Mouse (Mus musculus) kidney, embryonic 14.5 days (tissue): ENCODE data around the gene Syngr4. TPM values are rescaled to one million over a fixed set of nuclear protein-coding genes. Genes with fewer than 3 reads are reported as not detected.

Experiments
- ATAC-seq: fragments of 200-750 bp; cut with Nextera tagmentation; 2 replicates; pipeline ENCODE4 v1.8.0; 2017; ENCODE audit warnings: moderate number of reproducible peaks, mild to moderate bottlenecking, moderate TSS enrichment, moderate library complexity; ENCODE audit not compliant: low FRiP score, low TSS enrichment
- H3K27ac ChIP-seq: fragments of 300-500 bp; sonication (generic); 2 replicates; pipeline ENCODE4 v1.5.1; 2014; ENCODE audit warnings: low read depth, mild to moderate bottlenecking, low read length, moderate library complexity, mixed read lengths
- H3K27me3 ChIP-seq: fragments of 300-500 bp; sonication (generic); 2 replicates; pipeline ENCODE4 v1.6.1; 2014; ENCODE audit warnings: mild to moderate bottlenecking, low read length; ENCODE audit not compliant: control insufficient read depth, insufficient read depth
- H3K36me3 ChIP-seq: fragments of 300-500 bp; sonication (generic); 2 replicates; pipeline ENCODE4 v1.6.1; 2014; ENCODE audit warnings: low read length, mixed read lengths; ENCODE audit not compliant: control insufficient read depth, insufficient read depth
- H3K4me1 ChIP-seq: fragments of 300-500 bp; sonication (generic); 2 replicates; pipeline ENCODE4 v1.6.1; 2014; ENCODE audit warnings: low read length, mixed read lengths; ENCODE audit not compliant: control insufficient read depth, insufficient read depth
- H3K4me2 ChIP-seq: fragments of 300-500 bp; sonication (generic); replicated peaks from 2 replicates; pipeline ENCODE4 v1.6.1; 2014; ENCODE audit warnings: low read depth, mild to moderate bottlenecking, low read length
- H3K4me3 ChIP-seq: fragments of 300-500 bp; sonication (generic); 2 replicates; pipeline ENCODE4 v1.5.1; 2014; ENCODE audit warnings: mild to moderate bottlenecking, low read length
- H3K9ac ChIP-seq: fragments of 300-500 bp; sonication (generic); 2 replicates; pipeline ENCODE4 v1.6.1; 2014; ENCODE audit warnings: low read depth, mild to moderate bottlenecking, low read length, moderate library complexity
- H3K9me3 ChIP-seq: fragments of 300-500 bp; sonication (generic); 2 replicates; pipeline ENCODE4 v1.6.1; 2016; ENCODE audit warnings: low read length; ENCODE audit not compliant: control insufficient read depth
- WGBS: fragments of 180-500 bp; shearing (Covaris S2); extraction: QIAGEN DNeasy Blood & Tissue Kit; methylation state at CpG from one replicate; pipeline ENCODE4 v1.1.7; 2014; 5-methylcytosine and 5-hydroxymethylcytosine counted together
- polyA plus RNA-seq: library from polyadenylated mRNA; unstranded; fragments of >200 nt; fragmentation: Nextera tagmentation; extraction: Ambion mirVana; gene quantifications from 2 replicates; pipeline ENCODE4 v1.2.1, GENCODE M21; 2014

The Syngr4 gene
- polyA plus RNA-seq, 1 experiment from 2014 or later = 2.1 TPM

GRCm38 (mm10) chr7:45842950-45843744 is 53.4 kb downstream of the Syngr4 start:
- H3K4me2 ChIP-seq = no peak overlapping the region
- no peak overlapping the region for H3K4me3 ChIP-seq
- 88% methylated on average over 10 of the region's 10 CpGs for WGBS
- H3K36me3 ChIP-seq = no peaks in the 10 kb centered on the region
- no peak overlapping the region for H3K27ac ChIP-seq
- H3K9me3 ChIP-seq = no peaks in the 10 kb centered on the region
- no peak overlapping the region for H3K9ac ChIP-seq
- no peaks in the 10 kb centered on the region for H3K27me3 ChIP-seq
- no peaks in the 10 kb centered on the region for H3K4me1 ChIP-seq
- no peak for ATAC-seq

Other genes with a start within 250 kb of the Syngr4 start
- gene Fut2, start 230.3 kb downstream of the Syngr4 start, polyA plus RNA-seq = 0.26 and 0.31 TPM in 2 replicates
- gene Ntn5, start 212.7 kb downstream of the Syngr4 start, polyA plus RNA-seq = 0.20 and 0.27 TPM in 2 replicates
- 0.17 and 0.28 TPM in 2 replicates for gene Sec1, start 202.3 kb downstream of the Syngr4 start, polyA plus RNA-seq
- gene Car11, start 196.9 kb downstream of the Syngr4 start, polyA plus RNA-seq = 6.9 and 11.9 TPM in 2 replicates
- gene Dbp, start 191.6 kb downstream of the Syngr4 start, polyA plus RNA-seq = 6.6 and 7.7 TPM in 2 replicates
- 1,328 and 1,679 TPM in 2 replicates for gene Rpl18, start 181.3 kb downstream of the Syngr4 start, polyA plus RNA-seq
- 16.8 and 23.9 TPM in 2 replicates for gene Sphk2, start 178.7 kb downstream of the Syngr4 start, polyA plus RNA-seq
- 1.2 and 2.1 TPM in 2 replicates for gene Fam83e, start 175.5 kb downstream of the Syngr4 start, polyA plus RNA-seq
- 0.29 TPM in 1 of 2 replicates, not detected in the other for gene Spaca4, start 170.9 kb downstream of the Syngr4 start, polyA plus RNA-seq
- gene Lmtk3, start 113.0 kb downstream of the Syngr4 start, polyA plus RNA-seq = 2.8 and 4.2 TPM in 2 replicates
- gene Sult2b1, start 112.0 kb downstream of the Syngr4 start, polyA plus RNA-seq = 3.2 and 3.8 TPM in 2 replicates
- 109 and 111 TPM in 2 replicates for gene Cyth2, start 82.1 kb downstream of the Syngr4 start, polyA plus RNA-seq
- 1.2 and 1.3 TPM in 2 replicates for gene Kcnj14, start 71.9 kb downstream of the Syngr4 start, polyA plus RNA-seq
- 69.5 and 93.5 TPM in 2 replicates for gene Grwd1, start 65.8 kb downstream of the Syngr4 start, polyA plus RNA-seq
- gene Kdelr1, start 23.9 kb downstream of the Syngr4 start, polyA plus RNA-seq = 145 and 184 TPM in 2 replicates
- 0.28 and 0.37 TPM in 2 replicates for gene Grin2d, start 18.3 kb downstream of the Syngr4 start, polyA plus RNA-seq
- 4.5 and 5.0 TPM in 2 replicates for gene Tmem143, start 227 bp upstream of the Syngr4 start, polyA plus RNA-seq
- 171 and 182 TPM in 2 replicates for gene Emp3, start 24.7 kb upstream of the Syngr4 start, polyA plus RNA-seq
- gene Ccdc114, start 27.4 kb upstream of the Syngr4 start, polyA plus RNA-seq = 8.0 and 10.0 TPM in 2 replicates
- 0.04 and 0.53 TPM in 2 replicates for gene Abcc6, start 133.6 kb upstream of the Syngr4 start, polyA plus RNA-seq
- gene Nomo1, start 137.0 kb upstream of the Syngr4 start, polyA plus RNA-seq = 23.7 and 24.5 TPM in 2 replicates
- gene Kcnj11, start 204.1 kb upstream of the Syngr4 start, polyA plus RNA-seq = 0.10 and 0.19 TPM in 2 replicates